Mouse (Mus musculus) kidney, adult 11 months (tissue): ENCODE measurements around the gene Tmem236.
"Not testable (repeated sequence)": the region's sequence is repeated elsewhere in the genome, so short reads cannot be mapped to it uniquely, and the experiment has no call there.

Source experiments
- DNase-seq: peaks from one replicate; pipeline ENCODE4 v3.0.0; 2022

Gene Tmem236

DNA sequence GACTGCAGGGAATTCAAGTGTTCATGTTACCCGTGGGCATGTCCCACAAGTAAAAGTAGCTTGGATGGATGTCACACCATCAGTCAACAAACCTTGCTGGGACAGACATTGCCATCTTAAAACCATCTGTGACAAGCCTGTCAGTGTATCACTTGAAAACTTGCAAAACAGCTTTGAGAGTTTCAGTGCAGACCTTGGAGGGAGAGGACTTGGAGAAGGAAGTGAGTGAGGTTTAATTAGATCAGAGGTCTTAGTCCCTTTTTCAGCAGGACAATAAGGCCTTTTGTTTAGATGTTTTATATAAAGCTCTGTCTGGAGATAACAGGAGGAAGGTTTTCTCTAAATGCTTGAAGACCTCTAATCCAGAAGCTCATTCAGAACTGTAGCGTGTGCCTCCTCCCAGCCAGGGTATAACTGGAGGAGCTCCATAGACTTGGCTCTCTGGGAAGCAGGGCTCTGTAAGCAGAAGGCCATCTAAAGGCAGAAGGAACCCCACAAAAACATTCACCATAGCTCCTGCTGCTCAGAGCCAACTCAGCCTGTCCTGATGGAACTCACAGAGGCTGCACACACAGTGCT is 24.1 kb downstream of the Tmem236 start:
- DNase-seq: not testable (repeated sequence)

- DNase-seq: no peak
Observed at GRCm38 (mm10) chr2:14199621-14200020, 25.3 kb downstream of the Tmem236 start.

- not testable (repeated sequence) for DNase-seq
Observed at GRCm38 (mm10) chr2:14200879-14201445, 26.6 kb downstream of the Tmem236 start.

- DNase-seq: no peak
Observed at GRCm38 (mm10) chr2:14204308-14204707, 30.0 kb downstream of the Tmem236 start.

DNA sequence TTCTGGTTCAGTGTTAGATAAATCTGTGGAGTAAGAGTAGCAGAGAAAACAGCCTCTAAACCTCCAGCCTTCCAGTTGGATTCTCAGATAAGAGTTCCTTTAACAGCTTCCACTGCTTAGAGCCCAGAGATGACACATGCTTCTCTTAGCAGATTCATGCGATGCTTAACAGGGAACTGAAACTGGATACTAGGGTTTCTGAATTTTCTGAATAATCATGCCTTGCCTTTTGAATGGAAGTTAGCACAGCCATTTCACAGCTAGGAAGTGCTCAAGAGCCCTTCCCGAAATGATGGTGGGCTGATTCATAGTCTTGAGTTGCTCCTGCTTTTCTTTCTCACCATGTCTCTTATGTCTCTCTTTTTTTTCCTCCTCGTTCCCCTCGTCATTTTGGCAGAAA is 32.5 kb downstream of the Tmem236 start:
- DNase-seq: no peak

DNA sequence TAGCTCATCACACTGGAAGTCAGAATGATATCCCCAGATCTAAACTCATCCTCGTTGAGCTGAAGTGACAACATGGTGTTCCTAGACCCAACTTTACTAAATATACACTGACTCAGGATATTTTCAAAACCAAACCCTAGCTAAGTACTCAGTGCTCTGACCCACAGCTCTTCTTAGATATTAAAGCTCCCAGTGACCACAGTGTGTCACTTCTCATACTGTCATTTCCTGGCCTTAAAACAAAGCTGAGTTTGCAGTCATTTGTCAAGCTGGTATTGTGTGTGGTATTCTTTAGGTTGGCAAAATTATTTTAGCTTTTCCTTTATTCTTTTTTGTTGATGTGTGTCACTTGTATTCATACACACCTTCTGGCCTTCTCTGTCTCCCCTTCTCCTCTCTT is 36.4 kb downstream of the Tmem236 start:
- DNase-seq: no peak

GRCm38 (mm10) chr2:14211606-14212005 is 37.3 kb downstream of the Tmem236 start:
- no peak for DNase-seq

- no peak for DNase-seq
Observed at GRCm38 (mm10) chr2:14214764-14215163, 40.4 kb downstream of the Tmem236 start.

GRCm38 (mm10) chr2:14216653-14217052 is 42.3 kb downstream of the Tmem236 start:
- no peak for DNase-seq

DNA sequence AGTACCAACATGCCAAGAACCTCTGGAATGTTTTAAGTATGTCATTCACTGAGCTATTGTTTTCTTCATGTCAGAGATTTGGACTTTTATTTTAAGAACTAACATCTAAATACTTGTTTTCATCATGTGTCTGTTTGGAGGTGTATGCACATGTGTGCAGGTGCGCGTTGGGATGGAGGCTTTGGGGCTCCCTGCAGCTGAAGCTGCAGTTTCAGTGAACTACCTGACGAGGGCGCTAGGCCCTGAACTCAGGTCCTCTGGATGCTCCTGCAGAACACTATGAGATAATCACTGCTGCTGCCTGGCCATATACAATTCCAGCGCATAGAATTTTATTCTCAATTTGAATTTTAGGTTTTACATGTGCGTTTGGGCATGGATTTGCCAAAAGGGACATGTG is 43.8 kb downstream of the Tmem236 start:
- DNase-seq: no peak

GRCm38 (mm10) chr2:14224387-14224786 is 50.1 kb downstream of the Tmem236 start:
- no peak for DNase-seq

DNA sequence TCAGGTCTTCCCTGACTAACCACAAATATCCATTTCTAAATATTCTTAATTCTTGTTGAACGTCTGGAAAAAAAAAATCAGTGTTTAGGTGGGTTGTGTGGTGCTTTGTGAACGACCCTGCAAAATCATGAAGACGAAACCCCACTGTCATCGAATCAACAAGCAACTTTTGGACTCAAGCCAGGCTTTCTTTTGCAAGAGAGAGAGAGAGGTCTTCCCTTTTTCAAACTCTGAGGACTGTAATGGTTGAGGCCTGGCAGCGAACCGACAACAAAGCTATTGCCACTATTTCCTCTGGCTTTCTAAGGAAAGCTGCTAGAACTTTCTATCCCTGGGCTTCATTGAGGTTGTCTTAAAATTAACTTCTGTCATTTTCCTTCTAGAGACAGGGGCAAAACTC is 54.2 kb downstream of the Tmem236 start:
- DNase-seq: no peak

- DNase-seq: no peak
Observed at GRCm38 (mm10) chr2:14229149-14229548, 54.8 kb downstream of the Tmem236 start, which contains the start of gene Mrc1. Gene Mrc1, plus strand, starts transcription at chr2:14229392.

- DNase-seq: no peak
Observed at GRCm38 (mm10) chr2:14229979-14230378, 55.7 kb downstream of the Tmem236 start.

GRCm38 (mm10) chr2:14232897-14233296 is 58.6 kb downstream of the Tmem236 start:
- no peak for DNase-seq

GRCm38 (mm10) chr2:14233983-14234382 is 59.7 kb downstream of the Tmem236 start:
- DNase-seq: no peak

DNA sequence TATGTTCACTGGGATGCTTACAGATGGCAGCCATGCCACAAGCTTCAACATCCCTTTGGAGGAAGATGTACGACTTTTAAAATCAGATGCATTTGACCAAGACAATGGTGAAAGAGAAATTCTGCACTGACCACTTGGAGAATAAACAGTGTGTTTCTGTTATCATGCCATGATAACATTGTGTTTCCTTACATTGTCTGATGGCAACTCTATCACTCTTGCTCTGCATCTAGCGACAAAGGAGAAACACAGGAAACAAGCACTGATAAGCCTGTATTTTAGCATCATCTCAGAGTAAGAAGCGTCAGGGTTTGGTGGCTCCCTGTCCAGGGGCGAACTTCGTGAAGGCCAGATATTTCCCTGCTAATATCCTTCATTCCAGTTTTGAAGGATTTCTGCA is 61.0 kb downstream of the Tmem236 start:
- DNase-seq: no peak

- DNase-seq: no peak
Observed at GRCm38 (mm10) chr2:14236920-14237319, 62.6 kb downstream of the Tmem236 start.

- no peak for DNase-seq
Observed at GRCm38 (mm10) chr2:14237723-14238122, 63.4 kb downstream of the Tmem236 start.

- DNase-seq: no peak
Observed at GRCm38 (mm10) chr2:14239151-14239550, 64.8 kb downstream of the Tmem236 start.

DNA sequence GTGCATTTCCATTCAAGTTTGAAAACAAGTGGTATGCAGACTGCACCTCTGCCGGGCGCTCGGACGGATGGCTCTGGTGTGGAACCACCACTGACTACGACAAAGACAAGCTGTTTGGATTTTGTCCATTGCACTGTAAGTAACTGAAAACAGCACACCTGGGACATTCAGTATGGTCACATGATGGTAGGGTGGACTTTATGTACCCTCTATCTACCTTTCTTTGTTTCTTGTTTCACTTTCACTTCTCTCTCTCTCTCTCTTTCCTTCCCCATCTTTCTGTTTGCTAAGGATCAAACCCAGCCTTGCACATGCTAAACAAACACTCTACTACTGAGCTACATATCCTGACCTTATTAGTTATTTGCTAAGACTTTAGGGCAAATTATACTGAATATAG is 69.8 kb downstream of the Tmem236 start:
- DNase-seq: no peak

GRCm38 (mm10) chr2:14244668-14245067 is 70.3 kb downstream of the Tmem236 start:
- no peak for DNase-seq

DNA sequence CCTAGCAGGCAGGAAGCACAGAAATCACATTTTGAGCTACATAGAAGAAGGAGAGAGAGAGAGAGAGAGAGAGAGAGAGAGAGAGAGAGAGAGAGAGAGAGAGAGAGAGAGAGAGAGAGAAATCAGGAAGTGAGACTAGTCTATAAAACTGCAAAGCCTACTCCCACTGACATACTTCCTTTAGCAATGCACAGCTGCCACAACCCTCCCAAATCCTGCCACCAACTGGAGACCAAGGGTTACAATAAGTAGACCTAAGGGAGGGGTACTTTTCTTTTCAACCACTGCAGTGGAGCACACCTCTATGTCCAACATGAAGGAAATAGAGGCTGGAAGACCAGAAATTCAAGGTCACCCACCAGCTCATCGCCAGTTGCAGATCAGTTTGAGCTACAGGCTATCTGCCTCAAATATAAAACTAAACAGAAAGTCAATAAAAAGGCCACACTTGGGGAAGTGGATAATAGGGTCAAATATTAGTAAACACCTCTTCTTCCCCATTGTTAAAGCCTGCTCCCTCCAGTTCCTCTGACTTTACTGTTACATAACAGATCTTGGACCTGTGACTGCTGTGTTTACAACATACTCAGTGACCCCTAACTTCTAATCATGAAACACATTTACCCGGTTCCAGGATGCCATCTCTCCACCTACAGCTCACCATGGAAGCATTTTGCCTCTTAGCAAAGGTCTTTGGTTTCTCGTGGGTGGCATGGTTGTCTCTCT is 75.7 kb downstream of the Tmem236 start:
- no peak for DNase-seq

- DNase-seq: no peak
Observed at GRCm38 (mm10) chr2:14251938-14252337, 77.6 kb downstream of the Tmem236 start.
